Mouse (Mus musculus) heart, postnatal 4 days (tissue): Measurements from ENCODE around the gene Rcor2. TPM values are rescaled to one million over a fixed set of nuclear protein-coding genes. Genes with fewer than 3 reads are reported as not detected.

ENCODE experiments used
- DNase-seq: peaks from one replicate; pipeline ENCODE4 v3.0.0; 2021
- total RNA-seq, 2 experiments: library from RNA; stranded (reverse); gene quantifications; 2 replicates each; pipeline ENCODE4 v1.2.3; 2021

Rcor2 gene
- 10 to 100 TPM; 19.0 to 19.2 TPM for total RNA-seq

GRCm38 (mm10) chr19:7267091-7267741 is at the start of gene Rcor2:
Gene Rcor2, plus strand, starts transcription at chr19:7267325.
- DNase-seq, result peak; percentile 88

DNA sequence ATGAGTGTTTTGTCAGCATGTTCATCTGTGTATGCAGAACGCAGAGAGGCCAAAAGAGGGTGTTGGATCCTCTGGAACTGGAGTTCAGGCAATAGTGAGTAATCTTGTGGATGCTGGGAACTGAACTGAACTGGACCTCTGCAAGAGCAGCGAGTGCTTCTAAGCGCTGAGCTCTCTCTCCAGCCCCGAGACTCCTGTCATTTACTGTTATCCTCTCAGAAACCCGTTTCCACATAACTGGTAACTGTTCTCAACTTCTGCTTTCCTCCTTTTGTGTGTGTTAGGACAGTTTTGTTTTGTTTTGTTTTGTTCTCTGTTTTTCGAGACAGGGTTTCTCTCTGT is 49.2 kb upstream of the Rcor2 start:
- DNase-seq, result no peak

- DNase-seq, result no peak
These were observed 48.4 kb upstream of the Rcor2 start for GRCm38 (mm10) chr19:7218753-7219152.

GRCm38 (mm10) chr19:7222196-7222595 is 44.9 kb upstream of the Rcor2 start:
- DNase-seq, result no peak

- DNase-seq, result no peak
These were observed 43.6 kb upstream of the Rcor2 start for GRCm38 (mm10) chr19:7223488-7223887.

DNA sequence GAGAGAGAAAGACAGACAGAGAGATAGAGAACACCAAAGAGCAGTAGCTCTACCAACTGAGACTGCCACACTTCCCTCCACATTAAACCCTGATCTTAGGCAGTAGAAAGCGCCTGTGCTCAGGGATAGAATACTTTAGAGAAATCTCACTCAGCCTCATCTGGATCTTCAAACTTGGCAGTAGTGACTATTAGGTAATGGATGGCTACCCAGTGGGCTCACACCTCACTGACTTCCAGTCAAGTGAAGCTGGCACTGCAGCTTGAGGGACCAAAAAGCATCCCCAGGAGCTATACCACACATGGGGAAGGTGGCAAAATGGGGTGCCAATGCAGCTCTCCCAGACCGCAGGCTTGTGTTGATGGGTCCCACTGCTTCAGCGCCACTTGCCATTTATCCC is 42.9 kb upstream of the Rcor2 start:
- no peak for DNase-seq

DNA sequence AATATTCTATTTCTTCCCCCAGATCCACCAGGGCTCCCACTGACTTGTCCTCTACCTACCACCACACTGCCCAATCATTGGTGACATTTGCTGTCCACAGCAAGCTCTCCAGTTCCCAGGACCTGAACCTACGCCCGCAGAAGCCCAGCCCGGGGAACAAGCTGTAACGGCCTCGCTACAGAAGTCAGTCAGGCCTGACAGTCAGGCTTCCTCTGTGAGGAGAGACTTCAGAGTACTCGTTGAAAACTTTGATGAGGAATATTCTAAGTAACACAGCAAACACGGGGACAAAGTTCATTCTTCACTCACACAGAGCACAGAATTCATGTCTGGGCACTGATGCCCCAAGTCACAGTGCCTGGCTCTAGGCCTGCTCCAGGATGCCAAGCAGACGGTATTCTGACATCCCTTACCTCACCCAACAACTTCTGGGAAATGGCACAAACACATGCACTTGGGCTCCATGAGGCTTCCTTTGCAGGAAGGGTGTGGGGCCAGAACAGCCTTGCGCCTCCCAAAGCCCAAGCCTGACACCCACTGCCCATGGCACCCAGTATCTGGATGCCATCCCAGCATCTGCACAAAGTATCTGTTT is 41.9 kb upstream of the Rcor2 start:
- no peak for DNase-seq

- DNase-seq, result no peak
These were observed 40.6 kb upstream of the Rcor2 start for GRCm38 (mm10) chr19:7226511-7226914.

DNA sequence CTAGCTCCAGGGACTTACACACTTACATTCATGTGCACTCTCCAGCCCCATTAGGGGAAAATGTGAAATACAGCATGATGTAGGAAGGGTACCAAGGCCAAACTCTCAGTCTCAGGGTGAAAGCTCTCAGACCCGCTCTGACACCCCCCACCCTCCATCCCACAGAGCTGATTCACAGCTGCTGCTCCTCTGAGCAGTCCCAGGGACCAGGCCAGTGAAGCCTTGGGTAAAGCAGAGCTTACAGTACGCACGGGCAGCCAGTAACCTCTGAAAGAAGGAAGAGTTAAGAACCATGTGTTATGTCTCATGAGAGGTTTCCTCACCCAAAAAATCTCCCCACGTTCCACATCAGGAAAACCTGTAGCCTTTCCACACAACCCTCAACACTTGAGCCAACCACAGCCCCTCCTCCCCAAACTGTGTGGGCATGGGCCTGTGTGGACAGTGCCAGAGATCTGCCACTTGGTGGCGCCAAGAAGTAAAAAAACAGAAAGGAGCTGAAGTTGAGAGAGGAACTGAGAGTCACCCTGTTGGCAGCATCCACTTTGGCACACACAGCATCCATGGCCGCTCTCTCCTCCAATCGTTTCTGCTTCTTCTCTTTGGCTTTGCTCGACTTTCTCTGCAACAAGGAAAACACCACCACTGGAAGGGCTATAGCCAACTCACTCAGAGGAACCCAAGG is 32.4 kb upstream of the Rcor2 start:
- DNase-seq, result peak; percentile 87

DNA sequence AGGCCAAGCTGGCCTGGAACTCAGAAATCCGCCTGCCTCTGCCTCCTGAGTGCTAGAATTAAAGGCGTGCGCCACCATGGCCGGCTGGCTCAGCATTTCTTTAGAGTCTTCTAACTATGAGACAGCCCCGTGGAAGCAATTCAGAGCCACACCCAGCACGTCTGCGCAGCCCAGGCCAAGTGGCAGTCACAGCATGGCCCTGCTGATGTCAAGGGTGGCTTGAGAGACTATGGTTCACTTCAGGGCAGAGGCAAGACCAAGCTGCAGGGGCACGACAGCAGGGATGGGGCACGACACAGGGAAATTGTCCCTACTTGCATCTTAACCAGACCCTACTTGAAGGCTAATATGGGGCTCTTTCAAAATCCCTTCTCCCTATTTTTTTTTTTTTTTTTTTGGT is 31.7 kb upstream of the Rcor2 start:
- no peak for DNase-seq

GRCm38 (mm10) chr19:7236011-7236410 is 31.1 kb upstream of the Rcor2 start:
- DNase-seq, result no peak

DNA sequence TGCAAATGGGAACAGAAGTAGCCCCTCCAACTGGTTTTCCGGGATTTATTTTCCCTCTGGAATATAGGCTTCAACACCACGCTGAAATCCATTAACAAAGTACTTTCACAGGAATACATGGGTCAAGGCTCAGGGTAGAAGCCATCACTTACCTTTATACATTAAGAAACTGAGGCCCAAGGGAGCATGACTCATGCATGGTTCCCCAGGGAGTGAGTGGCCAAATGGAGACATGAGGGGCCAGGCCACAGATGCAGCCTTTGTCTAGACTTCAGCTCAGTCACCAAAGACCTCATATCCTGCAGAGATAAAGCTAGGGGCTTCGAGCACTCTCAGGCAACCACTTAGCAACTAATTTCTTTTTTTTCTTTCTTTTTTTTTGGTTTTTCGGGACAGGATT is 30.4 kb upstream of the Rcor2 start:
- no peak for DNase-seq

GRCm38 (mm10) chr19:7239574-7239973 is 27.6 kb upstream of the Rcor2 start:
- DNase-seq, result no peak

- DNase-seq, result no peak
These were observed 26.8 kb upstream of the Rcor2 start for GRCm38 (mm10) chr19:7240291-7240690.

- peak; percentile 96 for DNase-seq
These were observed 26.1 kb upstream of the Rcor2 start, which contains the start of gene Naa40 for GRCm38 (mm10) chr19:7240782-7241690. Gene Naa40, minus strand, starts transcription at chr19:7241183.

- DNase-seq, result no peak
These were observed 21.1 kb upstream of the Rcor2 start for GRCm38 (mm10) chr19:7246021-7246420.

GRCm38 (mm10) chr19:7257881-7258280 is 9.2 kb upstream of the Rcor2 start:
- no peak for DNase-seq

DNA sequence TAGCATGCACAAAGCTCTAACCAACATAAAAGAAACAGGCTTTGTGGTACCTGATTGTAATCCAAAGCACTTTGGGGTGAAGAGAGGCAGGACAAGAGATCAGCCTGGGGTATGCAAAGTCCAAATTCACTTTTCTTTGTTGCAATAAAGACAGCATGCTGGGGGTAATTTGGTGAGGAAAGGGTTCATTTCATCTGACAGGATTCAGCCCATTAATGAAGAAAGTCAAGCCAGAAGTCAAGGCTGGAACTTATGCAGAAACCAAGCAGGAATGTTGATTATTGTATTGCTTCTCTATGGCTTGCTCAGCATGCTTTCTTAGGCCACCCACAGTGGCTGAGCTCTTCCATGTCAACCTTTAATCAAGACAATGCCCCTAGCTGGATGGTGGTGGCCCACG is 5.6 kb upstream of the Rcor2 start:
- DNase-seq, result no peak

GRCm38 (mm10) chr19:7261964-7262363 is 5.2 kb upstream of the Rcor2 start:
- no peak for DNase-seq

DNA sequence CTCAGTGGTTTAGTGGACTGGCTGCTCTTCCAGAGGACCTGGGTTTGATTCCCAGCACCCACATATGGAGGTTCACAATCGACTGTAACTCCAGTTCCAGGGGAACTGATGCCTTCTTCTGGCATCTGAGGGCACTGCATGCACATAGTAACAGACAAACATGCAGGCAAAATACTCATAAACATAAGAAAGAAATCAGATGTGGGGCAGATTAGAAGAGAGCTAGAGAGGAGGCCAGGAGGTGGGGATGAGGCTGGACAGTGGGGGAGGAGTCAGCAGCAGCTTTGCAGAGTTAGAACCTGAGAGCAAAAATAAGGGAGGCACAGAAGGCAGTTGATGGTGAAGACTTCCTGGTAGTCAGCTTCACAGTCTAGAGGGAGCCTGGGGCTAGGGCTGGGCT is 4.5 kb upstream of the Rcor2 start:
- DNase-seq, result no peak

- DNase-seq, result peak; percentile 91
These were observed 2.9 kb upstream of the Rcor2 start for GRCm38 (mm10) chr19:7264088-7264765.

- peak; percentile 77 for DNase-seq
These were observed 2.3 kb upstream of the Rcor2 start for GRCm38 (mm10) chr19:7264766-7265331.
